Mouse (Mus musculus) stomach, postnatal 0 days (tissue): ENCODE measurements around the gene Ttc13.

Source experiments
- CTCF ChIP-seq: IDR thresholded peaks from 2 replicates; pipeline ENCODE4 v1.5.1; 2016; ENCODE audit warnings: antibody characterized with exemption, low read depth, mild to moderate bottlenecking, moderate library complexity
- EP300 ChIP-seq: optimal IDR thresholded peaks from 2 replicates; pipeline ENCODE3; 2016; ENCODE audit warnings: antibody characterized with exemption

DNA sequence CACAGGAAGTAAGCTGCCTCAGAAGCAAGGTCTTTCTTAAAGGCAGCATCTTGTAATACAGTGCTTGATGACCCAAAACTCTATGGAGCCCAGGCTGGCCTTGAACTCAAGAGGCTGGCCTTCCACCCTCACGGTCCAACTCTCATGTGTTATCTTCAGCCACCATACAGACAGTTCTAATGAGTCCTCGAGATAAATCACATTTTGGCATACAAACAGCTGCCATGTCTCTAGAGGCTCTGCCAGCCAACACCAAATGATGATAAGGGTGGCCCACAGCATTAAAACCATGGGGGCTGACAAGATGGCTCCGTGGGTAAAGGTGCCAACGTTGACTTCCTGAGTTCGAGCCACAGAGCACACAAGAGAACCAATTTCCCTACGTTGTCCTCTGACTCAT lies 8.6 kb downstream of the Ttc13 start:
- TF ChIP-seq CTCF (no peak), EP300 (no peak)
